Mouse (Mus musculus) thymus, postnatal 4 days (tissue): Measurements from ENCODE around the gene Olfr1195.
"Not testable (repeated sequence)": the region's sequence is repeated elsewhere in the genome, so short reads cannot be mapped to it uniquely, and the experiment has no call there.

ENCODE experiments used
- DNase-seq: peaks from one replicate; pipeline ENCODE4 v3.0.0; 2021

Gene Olfr1195

DNA sequence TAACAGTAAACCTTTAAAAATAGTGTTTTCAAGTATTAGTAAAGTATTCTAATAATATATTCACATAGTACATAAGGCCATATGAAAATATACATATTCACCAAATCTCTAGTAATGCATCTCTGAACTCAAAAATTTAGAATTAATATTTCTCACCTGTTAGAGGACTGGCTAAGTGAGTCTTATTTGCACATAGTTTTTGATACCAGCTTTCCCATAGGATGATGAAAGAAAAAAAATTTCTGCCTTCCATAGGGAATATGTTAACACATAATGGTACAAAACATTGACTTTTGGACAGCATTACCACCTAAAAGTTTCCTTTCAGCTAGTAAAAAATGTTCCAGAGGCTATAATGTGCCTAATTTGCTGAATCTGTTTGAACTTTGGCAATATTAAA lies at the start of gene Olfr1195:
Olfr1195 (minus strand) TSS at position 101 of the 400 bp plus-strand sequence.
- DNase-seq: no peak

DNA sequence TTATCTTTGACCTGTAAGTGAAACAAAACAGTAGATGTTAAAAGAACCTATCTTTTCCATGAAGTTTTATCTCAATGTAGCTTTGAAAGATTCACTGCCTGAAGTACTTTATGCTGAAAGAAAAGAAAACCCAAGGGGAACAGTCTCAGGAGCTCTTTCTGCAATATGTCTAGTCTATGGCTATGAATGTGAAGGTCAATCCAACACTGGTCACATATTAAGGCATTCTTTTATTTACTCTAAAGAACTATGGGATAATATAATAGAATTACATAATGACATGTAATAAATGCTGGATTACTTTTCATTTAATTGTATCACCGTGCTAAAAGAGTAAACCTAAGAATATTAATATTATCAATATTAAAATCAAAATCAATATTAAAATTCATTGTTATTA lies 43.3 kb upstream of the Olfr1195 start, which contains the start of gene Olfr1197:
Olfr1197 (minus strand) TSS at position 101 of the 400 bp plus-strand sequence.
- DNase-seq: no peak

- DNase-seq: no peak
Measured at GRCm38 (mm10) chr2:88704497-88704896, 15.5 kb upstream of the Olfr1195 start, which contains the start of gene Olfr1196. Olfr1196 (minus strand) TSS chr2:88704597.

DNA sequence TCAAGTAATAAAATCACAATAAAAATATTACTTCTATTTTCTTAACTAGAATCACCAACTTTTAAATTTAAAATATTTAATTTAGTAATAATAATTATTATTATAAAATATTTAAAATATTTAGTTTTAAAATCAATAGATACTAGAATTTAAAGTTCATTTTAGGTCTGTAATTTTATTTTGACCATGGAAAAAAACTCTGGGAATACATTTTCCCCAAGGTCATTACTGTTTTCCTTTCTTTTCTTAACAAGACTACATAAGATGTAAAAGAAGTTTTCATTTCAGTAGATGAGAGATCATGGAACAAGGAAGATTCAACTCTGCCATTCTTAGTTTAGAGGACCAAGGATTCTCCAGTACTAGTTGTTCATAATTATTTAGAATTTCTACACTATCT lies 13.7 kb downstream of the Olfr1195 start, which contains the start of gene Olfr1193:
Olfr1193 (plus strand) TSS at position 301 of the 400 bp plus-strand sequence.
- DNase-seq: not testable (repeated sequence)

DNA sequence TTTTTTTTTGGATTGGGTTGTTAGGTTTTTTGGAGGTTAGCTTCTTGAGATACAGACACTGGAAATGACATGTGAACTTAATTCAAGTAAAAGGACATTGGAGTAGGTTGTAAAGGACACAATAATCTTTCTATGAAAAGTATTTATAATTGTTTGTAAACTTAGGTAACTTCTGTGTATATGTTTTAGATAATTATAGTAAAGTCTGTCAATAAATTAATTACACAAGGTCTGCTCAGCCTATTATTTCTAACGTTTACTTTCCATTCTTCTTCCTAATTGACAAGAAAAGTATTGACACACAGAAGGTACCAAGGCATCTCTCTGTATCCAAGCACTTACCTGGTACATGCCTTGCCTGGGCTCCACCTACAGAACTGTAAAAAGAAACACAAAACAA lies 40.8 kb downstream of the Olfr1195 start, which contains the start of gene Olfr1192-ps1:
Olfr1192-ps1 (plus strand) TSS at position 301 of the 400 bp plus-strand sequence.
- no peak for DNase-seq

DNA sequence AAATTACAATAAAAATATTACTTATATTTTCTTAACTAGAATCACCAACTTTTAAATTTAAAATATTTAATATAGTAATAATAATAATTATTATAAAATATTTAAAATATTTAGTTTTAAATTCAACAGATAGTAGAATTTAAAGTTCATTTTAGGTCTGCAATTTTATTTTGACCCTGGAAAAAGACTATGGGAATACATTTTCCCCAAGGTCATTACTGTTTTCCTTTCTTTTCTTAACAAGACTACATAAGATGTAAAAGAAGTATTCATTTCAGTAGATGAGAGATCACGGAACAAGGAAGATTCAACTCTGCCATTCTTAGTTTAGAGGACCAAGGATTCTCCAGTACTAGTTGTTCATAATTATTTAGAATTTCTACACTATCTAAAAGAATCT lies 48.7 kb downstream of the Olfr1195 start, which contains the start of gene Olfr1191-ps1:
Olfr1191-ps1 (plus strand) TSS at position 301 of the 400 bp plus-strand sequence.
- not testable (repeated sequence) for DNase-seq
